Mouse (Mus musculus): ENCODE results near the gene Gm10190.

DNA sequence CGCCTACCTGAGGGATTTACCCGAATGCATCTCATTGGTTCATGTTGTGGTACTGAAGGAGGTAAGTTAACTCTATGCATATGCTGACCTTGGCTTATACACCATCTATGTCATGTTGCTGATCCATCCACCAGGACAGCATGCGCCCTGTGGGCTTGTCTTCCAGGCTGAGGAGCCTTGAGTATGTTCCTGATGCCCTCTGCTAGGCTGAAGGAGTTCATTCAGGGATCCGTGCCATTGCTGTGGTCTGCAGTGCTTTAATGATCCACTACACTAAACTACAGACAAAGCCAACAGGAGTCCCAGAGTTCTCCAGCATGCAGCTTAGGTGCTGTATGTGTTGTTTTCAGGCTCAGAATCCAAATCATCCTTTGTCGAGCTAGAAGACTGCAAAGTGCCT lies 6.1 kb downstream of the Gm10190 start:
- TF ChIP-seq FOSL1 (IDR thresholded peaks at IDR 0.05; ENCODE audit: insufficient read depth, low read length, poor library complexity, severe bottlenecking) (no peak), CTCF (IDR thresholded peaks at IDR 0.05; ENCODE audit: control insufficient read depth, insufficient read depth, insufficient read length) (no peak), MAX (IDR thresholded peaks at IDR 0.05) (no peak), MYOD1 (IDR thresholded peaks at IDR 0.05; ENCODE audit: control insufficient read depth, insufficient read length, low read depth) (no peak), CEBPB (IDR thresholded peaks at IDR 0.05; ENCODE audit: low read depth) (no peak), USF1 (IDR thresholded peaks at IDR 0.05; ENCODE audit: low read depth) (no peak), MYOG (IDR thresholded peaks at IDR 0.05; ENCODE audit: control insufficient read depth, extremely low read depth, insufficient read length) (no peak)
